Mouse (Mus musculus): ENCODE measurements around the gene E2f7. TPM values are rescaled to one million over a fixed set of nuclear protein-coding genes. Genes with fewer than 3 reads are reported as not detected.

E2f7 gene
- 0.46 TPM in 1 of 2 replicates, not detected in the other for polyA plus RNA-seq (2012; ENCODE audit: insufficient read depth, insufficient read length, missing spikeins)

- peak within 1 kb of the TSS; percentile 40 for H3K27ac ChIP-seq (replicated peaks; ENCODE audit: low read depth, low read length)
- peak within 1 kb of the TSS; percentile 69 for H3K4me3 ChIP-seq (ENCODE audit: insufficient read depth, low read depth, low read length)
- 0 out of 2 replicates have a peak, but pooled peaks cover 5% of the 10 kb centered on the region for H3K4me1 ChIP-seq (ENCODE audit: control insufficient read depth, insufficient read depth, insufficient read length, low read length)
These were observed at the start of gene E2f7 for GRCm38 (mm10) chr10:110744686-110745639. TSS of gene E2f7 (plus strand) at chr10:110745439.

- Histone ChIP-seq H3K4me1 (ENCODE audit: control insufficient read depth, insufficient read depth, insufficient read length, low read length) (no peaks in the 10 kb centered on the region), H3K27ac (replicated peaks; ENCODE audit: low read depth, low read length) (no peak overlapping the region)
These were observed 44.0 kb upstream of the E2f7 start for GRCm38 (mm10) chr10:110701276-110701675.

GRCm38 (mm10) chr10:110705672-110706071 lies 39.6 kb upstream of the E2f7 start:
- no peaks in the 10 kb centered on the region for H3K4me1 ChIP-seq (ENCODE audit: control insufficient read depth, insufficient read depth, insufficient read length, low read length)
- no peak overlapping the region for H3K27ac ChIP-seq (replicated peaks; ENCODE audit: low read depth, low read length)
- no peak overlapping the region for H3K4me3 ChIP-seq (ENCODE audit: insufficient read depth, low read depth, low read length)

More at GRCm38 (mm10) chr10:110701276-110701675, 44.0 kb upstream of the E2f7 start:
- no peak overlapping the region for H3K4me3 ChIP-seq (ENCODE audit: insufficient read depth, low read depth, low read length)

- H3K27ac ChIP-seq (replicated peaks; ENCODE audit: low read depth, low read length), result no peak overlapping the region
- H3K4me1 ChIP-seq (ENCODE audit: control insufficient read depth, insufficient read depth, insufficient read length, low read length), result no peaks in the 10 kb centered on the region
- H3K4me3 ChIP-seq (ENCODE audit: insufficient read depth, low read depth, low read length), result no peak overlapping the region
These were observed 37.7 kb upstream of the E2f7 start for GRCm38 (mm10) chr10:110707390-110708113.

GRCm38 (mm10) chr10:110716887-110717286 lies 28.4 kb upstream of the E2f7 start:
- H3K27ac ChIP-seq (replicated peaks; ENCODE audit: low read depth, low read length), result no peak overlapping the region
- no peak overlapping the region for H3K4me3 ChIP-seq (ENCODE audit: insufficient read depth, low read depth, low read length)
- no peaks in the 10 kb centered on the region for H3K4me1 ChIP-seq (ENCODE audit: control insufficient read depth, insufficient read depth, insufficient read length, low read length)

GRCm38 (mm10) chr10:110726431-110726830 lies 18.8 kb upstream of the E2f7 start:
- Histone ChIP-seq H3K4me1 (ENCODE audit: control insufficient read depth, insufficient read depth, insufficient read length, low read length) (no peaks in the 10 kb centered on the region), H3K27ac (replicated peaks; ENCODE audit: low read depth, low read length) (no peak overlapping the region), H3K4me3 (ENCODE audit: insufficient read depth, low read depth, low read length) (no peak overlapping the region)

GRCm38 (mm10) chr10:110727816-110728215 lies 17.4 kb upstream of the E2f7 start:
- Histone ChIP-seq H3K4me3 (ENCODE audit: insufficient read depth, low read depth, low read length) (no peak overlapping the region), H3K4me1 (ENCODE audit: control insufficient read depth, insufficient read depth, insufficient read length, low read length) (no peaks in the 10 kb centered on the region), H3K27ac (replicated peaks; ENCODE audit: low read depth, low read length) (no peak overlapping the region)

GRCm38 (mm10) chr10:110733343-110733742 lies 11.9 kb upstream of the E2f7 start:
- no peak overlapping the region for H3K27ac ChIP-seq (replicated peaks; ENCODE audit: low read depth, low read length)
- H3K4me3 ChIP-seq (ENCODE audit: insufficient read depth, low read depth, low read length), result no peak overlapping the region
- H3K4me1 ChIP-seq (ENCODE audit: control insufficient read depth, insufficient read depth, insufficient read length, low read length), result no peaks in the 10 kb centered on the region

- H3K4me3 ChIP-seq (ENCODE audit: insufficient read depth, low read depth, low read length), result no peak overlapping the region
- 0 out of 2 replicates have a peak, but pooled peaks cover 2% of the 10 kb centered on the region for H3K4me1 ChIP-seq (ENCODE audit: control insufficient read depth, insufficient read depth, insufficient read length, low read length)
- no peak overlapping the region for H3K27ac ChIP-seq (replicated peaks; ENCODE audit: low read depth, low read length)
These were observed 1.5 kb upstream of the E2f7 start for GRCm38 (mm10) chr10:110743701-110744100.

- no peak overlapping the region for H3K4me3 ChIP-seq (ENCODE audit: insufficient read depth, low read depth, low read length)
- H3K4me1 ChIP-seq (ENCODE audit: control insufficient read depth, insufficient read depth, insufficient read length, low read length), result 0 out of 2 replicates have a peak, but pooled peaks cover 2% of the 10 kb centered on the region
- H3K27ac ChIP-seq (replicated peaks; ENCODE audit: low read depth, low read length), result no peak overlapping the region
These were observed 1.1 kb upstream of the E2f7 start for GRCm38 (mm10) chr10:110744120-110744519.

- Histone ChIP-seq H3K4me3 (ENCODE audit: insufficient read depth, low read depth, low read length) (peak overlapping the region; percentile 69), H3K27ac (replicated peaks; ENCODE audit: low read depth, low read length) (peak overlapping the region; percentile 40), H3K4me1 (ENCODE audit: control insufficient read depth, insufficient read depth, insufficient read length, low read length) (0 out of 2 replicates have a peak, but pooled peaks cover 5% of the 10 kb centered on the region)
These were observed 397 bp downstream of the E2f7 start for GRCm38 (mm10) chr10:110745640-110746032.

- no peak overlapping the region for H3K4me3 ChIP-seq (ENCODE audit: insufficient read depth, low read depth, low read length)
- H3K4me1 ChIP-seq (ENCODE audit: control insufficient read depth, insufficient read depth, insufficient read length, low read length), result peaks cover 13% of the 10 kb centered on the region; the same call in 1 of the 2 replicates
- H3K27ac ChIP-seq (replicated peaks; ENCODE audit: low read depth, low read length), result no peak overlapping the region
These were observed 3.8 kb downstream of the E2f7 start for GRCm38 (mm10) chr10:110749081-110749480.

GRCm38 (mm10) chr10:110749510-110750305 lies 4.5 kb downstream of the E2f7 start:
- H3K4me1 ChIP-seq (ENCODE audit: control insufficient read depth, insufficient read depth, insufficient read length, low read length), result peaks cover 13% of the 10 kb centered on the region; the same call in 1 of the 2 replicates
- no peak overlapping the region for H3K27ac ChIP-seq (replicated peaks; ENCODE audit: low read depth, low read length)
- no peak overlapping the region for H3K4me3 ChIP-seq (ENCODE audit: insufficient read depth, low read depth, low read length)

- Histone ChIP-seq H3K4me1 (ENCODE audit: control insufficient read depth, insufficient read depth, insufficient read length, low read length) (peaks cover 11% of the 10 kb centered on the region; the same call in 1 of the 2 replicates), H3K4me3 (ENCODE audit: insufficient read depth, low read depth, low read length) (no peak overlapping the region), H3K27ac (replicated peaks; ENCODE audit: low read depth, low read length) (peak overlapping the region; percentile 95)
These were observed 7.6 kb downstream of the E2f7 start for GRCm38 (mm10) chr10:110752849-110753248.
